Mouse (Mus musculus) bone marrow, adult 2 months (tissue): Measurements from ENCODE around the gene Mcts2.

Experiments
- CTCF ChIP-seq: fragments of 200-500 bp; IDR thresholded peaks from 2 replicates; pipeline ENCODE4 v1.5.1; 2011; ENCODE audit warnings: low read length, control low read depth; ENCODE audit not compliant: control insufficient read depth, insufficient read depth
- POLR2A ChIP-seq: fragments of 200-500 bp; IDR thresholded peaks from 2 replicates; pipeline ENCODE4 v1.6.1; 2011; ENCODE audit warnings: low read depth, mild to moderate bottlenecking, control low read depth, low read length, borderline replicate concordance; ENCODE audit not compliant: control insufficient read depth

GRCm38 (mm10) chr2:152671642-152671999 is 15.2 kb upstream of the Mcts2 start:
- TF ChIP-seq CTCF (peak; percentile 61), POLR2A (no peak)
